Mouse (Mus musculus): ENCODE data around the gene Nxf1. TPM values are rescaled to one million over a fixed set of nuclear protein-coding genes. Genes with fewer than 3 reads are reported as not detected.

The Nxf1 gene
- 559 TPM for total RNA-seq (2023)

GRCm38 (mm10) chr19:8756635-8757387, at the start of gene Nxf1:
Nxf1 (plus strand) TSS chr19:8757073.

GRCm38 (mm10) chr19:8722907-8723573, 33.8 kb upstream of the Nxf1 start, which contains the start of gene Slc3a2:
Slc3a2 (minus strand) TSS chr19:8723369.

GRCm38 (mm10) chr19:8735389-8736159, 21.3 kb upstream of the Nxf1 start, which contains the start of gene Wdr74:
Wdr74 (plus strand) TSS chr19:8735827.

GRCm38 (mm10) chr19:8740603-8741002, 16.3 kb upstream of the Nxf1 start, which contains the start of gene 1700092M07Rik:
1700092M07Rik (plus strand) TSS chr19:8740718.

GRCm38 (mm10) chr19:8741243-8741869, 15.5 kb upstream of the Nxf1 start, which contains the start of gene Stx5a:
Stx5a (plus strand) TSS chr19:8741413.

GRCm38 (mm10) chr19:8770567-8771270, 13.8 kb downstream of the Nxf1 start, which contains the start of gene Tmem223:
Tmem223 (plus strand) TSS chr19:8770996.

GRCm38 (mm10) chr19:8774086-8774835, 17.4 kb downstream of the Nxf1 start, which contains the start of gene Tmem179b:
Tmem179b (minus strand) TSS chr19:8774467.

GRCm38 (mm10) chr19:8786008-8786781, 29.3 kb downstream of the Nxf1 start, which contains the start of gene Taf6l:
Taf6l (minus strand) TSS chr19:8786417.

GRCm38 (mm10) chr19:8798264-8798946, 41.5 kb downstream of the Nxf1 start, which contains the start of gene Polr2g:
Polr2g (minus strand) TSS chr19:8798577.

GRCm38 (mm10) chr19:8802130-8802821, 45.4 kb downstream of the Nxf1 start, which contains the start of gene Zbtb3:
Zbtb3 (plus strand) TSS chr19:8802555.

GRCm38 (mm10) chr19:8818801-8819595, 62.1 kb downstream of the Nxf1 start, which contains the start of gene Ttc9c:
Ttc9c (minus strand) TSS chr19:8819333.

GRCm38 (mm10) chr19:8819596-8820423, 62.9 kb downstream of the Nxf1 start, which contains the start of gene Hnrnpul2:
Hnrnpul2 (plus strand) TSS chr19:8820010.

